In the genomic region with DNA sequence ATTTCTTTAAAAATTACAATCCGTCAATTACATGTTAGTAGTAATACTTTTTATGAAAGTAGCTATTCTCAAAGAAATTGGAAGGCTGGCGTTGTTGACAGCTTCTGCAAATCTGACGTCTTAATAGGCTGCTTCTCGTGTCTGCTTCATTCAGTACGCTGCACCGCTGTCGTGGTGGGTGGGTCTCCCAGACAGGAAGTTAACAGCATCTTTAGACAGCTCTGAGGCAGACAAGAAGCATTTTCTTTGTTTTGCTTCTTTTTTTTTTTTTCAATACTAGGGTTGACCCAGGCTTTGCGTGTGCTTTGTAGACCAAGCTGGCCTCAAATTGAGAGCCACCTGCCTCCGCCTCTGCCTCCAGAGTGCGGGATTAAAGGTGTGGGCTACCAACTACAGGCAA, we compare ENCODE assay signal across 10 mouse cellular contexts. TPM values are rescaled to one million over a fixed set of nuclear protein-coding genes. Genes with fewer than 3 reads are reported as not detected.
DNase-seq lines count a peak whose midpoint lies in the region; ATAC-seq and TF ChIP-seq lines count a peak whose summit lies in the region.
"Had no signal": no experiment of that assay in that cellular context is flagged by ENCODE, and none has a peak within 500 bp of the region (broad histone marks: within the 10 kb centered on the region; RNA-seq: fewer than 3 reads in every experiment).

No protein-coding gene starts in this region.

- no peak overlapping the region; the same call in 1 of the 2 replicates for H3K27ac ChIP-seq in lung, embryonic 14.5 days (ENCODE audit: low read depth)
- H3K27ac ChIP-seq in forebrain, embryonic 16.5 days (ENCODE audit: low read length), result peak overlapping the region; percentile 81

- peaks cover 12% of the 10 kb centered on the region; the same call in 1 of the 2 replicates for H3K36me3 ChIP-seq in lung, embryonic 14.5 days (ENCODE audit: insufficient read depth)
- H3K36me3 ChIP-seq in forebrain, embryonic 16.5 days (ENCODE audit: control insufficient read depth, insufficient read depth), result no peaks in the 10 kb centered on the region
- H3K36me3 ChIP-seq in splenic B cell, adult 2 months (ENCODE audit: control insufficient read depth, insufficient read depth, low read length, poor library complexity, severe bottlenecking), result peaks cover 2% of the 10 kb centered on the region; the same call in 1 of the 2 replicates

- WGBS in lung, embryonic 14.5 days, result 55% methylated on average over 10 of the region's 10 CpGs
- 51% methylated on average over 10 of the region's 10 CpGs for WGBS in forebrain, embryonic 16.5 days

- no peak for TF ChIP-seq CTCF in lung, embryonic 14.5 days (IDR thresholded peaks at IDR 0.05; ENCODE audit: low read depth)

- no peak overlapping the region for H3K4me2 ChIP-seq in lung, embryonic 14.5 days
- H3K4me2 ChIP-seq in forebrain, embryonic 16.5 days (ENCODE audit: low read length), result no peak overlapping the region

- no peaks in the 10 kb centered on the region; the same call in 1 of the 2 replicates for H3K4me1 ChIP-seq in lung, embryonic 14.5 days (ENCODE audit: insufficient read depth)
- peaks cover 44% of the 10 kb centered on the region for H3K4me1 ChIP-seq in forebrain, embryonic 16.5 days (replicated peaks; ENCODE audit: control insufficient read depth, insufficient read depth, low read length)

- no peak overlapping the region for H3K9ac ChIP-seq in lung, embryonic 14.5 days
- no peak overlapping the region for H3K9ac ChIP-seq in forebrain, embryonic 16.5 days (replicated peaks; ENCODE audit: low read depth, low read length)

- peak; percentile 42 for DNase-seq in lung, embryonic 14.5 days
- DNase-seq in lung, adult 18-20 months, result no peak
- peak; percentile 22 for DNase-seq in brain, embryonic 18.5 days (ENCODE audit: low read depth, low spot score)
- DNase-seq in splenic B cell, adult 2 months (ENCODE audit: low read depth, low spot score), result peak; percentile 12
- DNase-seq in right cerebral cortex, postnatal 14 days, result no peak
- DNase-seq: heart, adult 18-20 months; right cerebral cortex, postnatal 4 days had no signal

- ATAC-seq in lung, embryonic 14.5 days (ENCODE audit: insufficient read depth), result no peak
- peak; percentile 61 for ATAC-seq in forebrain, embryonic 16.5 days
- no peak for ATAC-seq in cerebellum, adult (ENCODE audit: insufficient number of reproducible peaks, low FRiP score, low TSS enrichment)

- H3K4me3 ChIP-seq in lung, embryonic 14.5 days (ENCODE audit: low read depth, low read length), result no peak overlapping the region
- no peak overlapping the region for H3K4me3 ChIP-seq in forebrain, embryonic 16.5 days (replicated peaks; ENCODE audit: low read length)

- H3K27me3 ChIP-seq in lung, embryonic 14.5 days (ENCODE audit: insufficient read depth, low read length), result no peaks in the 10 kb centered on the region
- no peaks in the 10 kb centered on the region for H3K27me3 ChIP-seq in forebrain, embryonic 16.5 days (replicated peaks; ENCODE audit: control insufficient read depth, insufficient read depth, low read length)
- no peaks in the 10 kb centered on the region for H3K27me3 ChIP-seq in splenic B cell, adult 2 months (ENCODE audit: control insufficient read depth, insufficient read depth, low read length, poor library complexity, severe bottlenecking)

- no peaks in the 10 kb centered on the region for H3K9me3 ChIP-seq in lung, embryonic 14.5 days (ENCODE audit: low read depth, low read length)
- no peaks in the 10 kb centered on the region for H3K9me3 ChIP-seq in forebrain, embryonic 16.5 days (ENCODE audit: control insufficient read depth, low read length)

RNA-seq across cellular contexts. Expression of a gene that starts 31.9 kb away (rescaled TPM):
- polyA plus RNA-seq in lung, embryonic 14.5 days (2014; fragmentation: Nextera tagmentation; extraction: Ambion mirVana), result 8.8 and 13.1 TPM in 2 replicates
- 14.4 and 20.3 TPM in 2 replicates for polyA plus RNA-seq in forebrain, embryonic 16.5 days (2015; fragmentation: Nextera tagmentation; extraction: Ambion mirVana)

RNA-seq across cellular contexts. Expression of a gene that starts 50.0 kb away (rescaled TPM):
- polyA plus RNA-seq in lung, embryonic 14.5 days (2014; fragmentation: Nextera tagmentation; extraction: Ambion mirVana), result not detected in 2 replicates
- polyA plus RNA-seq in forebrain, embryonic 16.5 days (2015; fragmentation: Nextera tagmentation; extraction: Ambion mirVana), result not detected in 2 replicates
- polyA plus RNA-seq: liver, adult 2 months had no signal

Comparison
In these comparisons a context has a peak if more than half of its experiments do, and no peak if none do; other contexts are left out.
1. DNase-seq: peak in lung, embryonic 14.5 days (single experiment), brain, embryonic 18.5 days (single experiment) and splenic B cell, adult 2 months (single experiment); none in lung, adult 18-20 months (0 of 2) and right cerebral cortex, postnatal 14 days (single experiment).